Mouse (Mus musculus) E14TG2a.4 (cell line): ENCODE data around the gene Tnfrsf8.

Experiments used
- H3K27me3 ChIP-seq: 2 replicates; pipeline ENCODE4 v1.6.1; 2014; ENCODE audit warnings: low read length, control low read depth; ENCODE audit not compliant: insufficient read depth
- H3K36me3 ChIP-seq: 2 replicates; pipeline ENCODE4 v1.6.1; 2014; ENCODE audit warnings: low read length, control low read depth; ENCODE audit not compliant: insufficient read depth
- H3K4me1 ChIP-seq: replicated peaks from 2 replicates; pipeline ENCODE4 v1.6.1; 2014; ENCODE audit warnings: low read depth, low read length, control low read depth
- H3K4me3 ChIP-seq: replicated peaks from 2 replicates; pipeline ENCODE4 v1.5.1; 2014; ENCODE audit warnings: mild to moderate bottlenecking, low read length
- H3K9me3 ChIP-seq: 2 replicates; pipeline ENCODE4 v1.6.1; 2014; ENCODE audit warnings: low read length, control low read depth
- CTCF ChIP-seq: conservative IDR thresholded peaks from 2 replicates; pipeline ENCODE4 v1.5.1; 2014; ENCODE audit warnings: low read length
- NANOG ChIP-seq: IDR thresholded peaks from 2 replicates; pipeline ENCODE4 v1.6.1; 2014; ENCODE audit warnings: borderline replicate concordance, low read length, mixed read lengths
- POU5F1 ChIP-seq: IDR thresholded peaks from 2 replicates; pipeline ENCODE4 v1.6.1; 2014; ENCODE audit warnings: low read length, borderline replicate concordance

Gene Tnfrsf8

GRCm38 (mm10) chr4:145267631-145268110 is 47.3 kb downstream of the Tnfrsf8 start:
- Histone ChIP-seq H3K36me3 (no peaks in the 10 kb centered on the region), H3K27me3 (no peaks in the 10 kb centered on the region), H3K4me1 (peaks cover 76% of the 10 kb centered on the region), H3K9me3 (no peaks in the 10 kb centered on the region), H3K4me3 (no peak overlapping the region)
- TF ChIP-seq NANOG (no peak), POU5F1 (no peak), CTCF (no peak)

- no peak for TF ChIP-seq CTCF
- TF ChIP-seq NANOG, result no peak
- TF ChIP-seq POU5F1, result no peak
- Histone ChIP-seq H3K4me3 (no peak overlapping the region), H3K4me1 (peaks cover 64% of the 10 kb centered on the region), H3K27me3 (no peaks in the 10 kb centered on the region), H3K9me3 (no peaks in the 10 kb centered on the region), H3K36me3 (no peaks in the 10 kb centered on the region)
Observed at GRCm38 (mm10) chr4:145266505-145266904, 48.5 kb downstream of the Tnfrsf8 start.

GRCm38 (mm10) chr4:145264761-145265160 is 50.2 kb downstream of the Tnfrsf8 start:
- no peaks in the 10 kb centered on the region for H3K9me3 ChIP-seq
- H3K27me3 ChIP-seq, result no peaks in the 10 kb centered on the region
- H3K4me3 ChIP-seq, result no peak overlapping the region
- TF ChIP-seq NANOG (peak; percentile 80; the same call in 1 of the 2 replicates), CTCF (no peak)
- no peaks in the 10 kb centered on the region for H3K36me3 ChIP-seq
- peaks cover 61% of the 10 kb centered on the region for H3K4me1 ChIP-seq

- Histone ChIP-seq H3K9me3 (no peaks in the 10 kb centered on the region), H3K4me1 (peaks cover 67% of the 10 kb centered on the region), H3K4me3 (no peak overlapping the region), H3K36me3 (no peaks in the 10 kb centered on the region), H3K27me3 (no peaks in the 10 kb centered on the region)
- TF ChIP-seq CTCF (no peak), NANOG (no peak), POU5F1 (no peak)
Observed at GRCm38 (mm10) chr4:145263583-145263982, 51.4 kb downstream of the Tnfrsf8 start.

GRCm38 (mm10) chr4:145260802-145261201 is 54.2 kb downstream of the Tnfrsf8 start:
- H3K27me3 ChIP-seq, result no peaks in the 10 kb centered on the region
- no peaks in the 10 kb centered on the region for H3K36me3 ChIP-seq
- H3K4me3 ChIP-seq, result no peak overlapping the region
- peaks cover 54% of the 10 kb centered on the region for H3K4me1 ChIP-seq
- no peaks in the 10 kb centered on the region for H3K9me3 ChIP-seq
- no peak for TF ChIP-seq CTCF
- no peak for TF ChIP-seq POU5F1
- TF ChIP-seq NANOG, result no peak

- Histone ChIP-seq H3K36me3 (no peaks in the 10 kb centered on the region), H3K4me3 (no peak overlapping the region), H3K9me3 (no peaks in the 10 kb centered on the region), H3K27me3 (no peaks in the 10 kb centered on the region), H3K4me1 (peaks cover 57% of the 10 kb centered on the region)
- no peak for TF ChIP-seq POU5F1
- TF ChIP-seq NANOG, result no peak
- no peak for TF ChIP-seq CTCF
Observed at GRCm38 (mm10) chr4:145257751-145258434, 57.1 kb downstream of the Tnfrsf8 start.

GRCm38 (mm10) chr4:145256144-145256543 is 58.8 kb downstream of the Tnfrsf8 start:
- Histone ChIP-seq H3K4me3 (no peak overlapping the region), H3K9me3 (no peaks in the 10 kb centered on the region), H3K4me1 (peaks cover 72% of the 10 kb centered on the region), H3K36me3 (no peaks in the 10 kb centered on the region), H3K27me3 (no peaks in the 10 kb centered on the region)
- TF ChIP-seq CTCF, result no peak
- no peak for TF ChIP-seq POU5F1
- TF ChIP-seq NANOG, result no peak

- TF ChIP-seq POU5F1 (no peak), CTCF (no peak), NANOG (no peak)
- Histone ChIP-seq H3K4me3 (peak overlapping the region; percentile 27; the same call in 1 of the 2 replicates), H3K27me3 (no peaks in the 10 kb centered on the region), H3K36me3 (no peaks in the 10 kb centered on the region), H3K9me3 (no peaks in the 10 kb centered on the region), H3K4me1 (peaks cover 75% of the 10 kb centered on the region)
Observed at GRCm38 (mm10) chr4:145254418-145254817, 60.5 kb downstream of the Tnfrsf8 start.
